Mouse (Mus musculus): ENCODE results near the gene Gm2832. TPM values are rescaled to one million over a fixed set of nuclear protein-coding genes. Genes with fewer than 3 reads are reported as not detected.

The Gm2832 gene
- polyA plus RNA-seq (2017; shearing (Covaris generic)) = not detected

GRCm38 (mm10) chr14:41278505-41278904 lies at the start of gene Gm2832:
Gene Gm2832 (plus strand): TSS chr14:41278805.

Other genes starting within 250 kb of the Gm2832 start
- gene Dydc2, start 209.6 kb upstream of the Gm2832 start, polyA plus RNA-seq (2017; shearing (Covaris generic)) = not detected
- gene Dydc1, start 205.9 kb upstream of the Gm2832 start, polyA plus RNA-seq (2017; shearing (Covaris generic)) = not detected
- not detected for gene Mat1a, start 173.8 kb upstream of the Gm2832 start, polyA plus RNA-seq (2017; shearing (Covaris generic))
- 0.13 TPM for gene Sftpa1, start 147.0 kb upstream of the Gm2832 start, polyA plus RNA-seq (2017; shearing (Covaris generic))
- not detected for gene Mbl1, start 127.3 kb upstream of the Gm2832 start, polyA plus RNA-seq (2017; shearing (Covaris generic))
- gene Sftpd, start 93.7 kb upstream of the Gm2832 start, polyA plus RNA-seq (2017; shearing (Covaris generic)) = 0.28 TPM
- 0.24 TPM for gene Gm5798, start 69.8 kb downstream of the Gm2832 start, polyA plus RNA-seq (2017; shearing (Covaris generic))
- gene Gm7945, start 107.6 kb downstream of the Gm2832 start, polyA plus RNA-seq (2017; shearing (Covaris generic)) = not detected
- not detected for gene Gm6482, start 129.5 kb downstream of the Gm2832 start, polyA plus RNA-seq (2017; shearing (Covaris generic))
- not detected for gene Gm7954, start 174.7 kb downstream of the Gm2832 start, polyA plus RNA-seq (2017; shearing (Covaris generic))
- gene Gm3486, start 210.7 kb downstream of the Gm2832 start, polyA plus RNA-seq (2017; shearing (Covaris generic)) = not detected

Measured in effector memory CD4-positive, alpha-beta T cell, adult 7 months (primary cell).